Mouse (Mus musculus) lung, embryonic 16.5 days (tissue): ENCODE data around the gene Gcnt2. TPM values are rescaled to one million over a fixed set of nuclear protein-coding genes. Genes with fewer than 3 reads are reported as not detected.

Experiments used
- ATAC-seq: fragments of 200-750 bp; cut with Nextera tagmentation; 2 replicates; pipeline ENCODE4 v1.8.0; 2017; ENCODE audit warnings: low read depth, mild to moderate bottlenecking, moderate library complexity
- H3K27ac ChIP-seq: fragments of 300-500 bp; sonication (generic); 2 replicates; pipeline ENCODE4 v1.5.1; 2014; ENCODE audit warnings: mild to moderate bottlenecking, control low read depth, low read length
- H3K27me3 ChIP-seq: fragments of 300-500 bp; sonication (generic); 2 replicates; pipeline ENCODE4 v1.6.1; 2014; ENCODE audit warnings: low read depth, low read length, mixed read lengths; ENCODE audit not compliant: control insufficient read depth, insufficient read depth
- H3K36me3 ChIP-seq: fragments of 300-500 bp; sonication (generic); 2 replicates; pipeline ENCODE4 v1.6.1; 2014; ENCODE audit warnings: low read length; ENCODE audit not compliant: control insufficient read depth, insufficient read depth
- H3K4me1 ChIP-seq: fragments of 300-500 bp; sonication (generic); replicated peaks from 2 replicates; pipeline ENCODE4 v1.6.1; 2014; ENCODE audit warnings: low read length, mixed read lengths; ENCODE audit not compliant: control insufficient read depth, insufficient read depth
- H3K4me2 ChIP-seq: fragments of 300-500 bp; sonication (generic); 2 replicates; pipeline ENCODE4 v1.6.1; 2014; ENCODE audit warnings: low read depth, low read length, control low read depth
- H3K4me3 ChIP-seq: fragments of 300-500 bp; sonication (generic); 2 replicates; pipeline ENCODE4 v1.5.1; 2014; ENCODE audit warnings: mild to moderate bottlenecking, low read length, control low read depth
- H3K9ac ChIP-seq: fragments of 300-500 bp; sonication (generic); 2 replicates; pipeline ENCODE4 v1.6.1; 2014; ENCODE audit warnings: low read length, control low read depth
- H3K9me3 ChIP-seq: fragments of 300-500 bp; sonication (generic); 2 replicates; pipeline ENCODE4 v1.6.1; 2016; ENCODE audit warnings: low read length; ENCODE audit not compliant: control insufficient read depth
- WGBS: fragments of 180-500 bp; shearing (Covaris S2); extraction: QIAGEN DNeasy Blood & Tissue Kit; methylation state at CpG from one replicate; pipeline ENCODE4 v1.1.7; 2014; 5-methylcytosine and 5-hydroxymethylcytosine counted together
- polyA plus RNA-seq: library from polyadenylated mRNA; unstranded; fragments of >200 nt; fragmentation: Nextera tagmentation; extraction: Ambion mirVana; gene quantifications from 2 replicates; pipeline ENCODE4 v1.2.1, GENCODE M21; 2015

Gene Gcnt2
- polyA plus RNA-seq, 1 experiment from 2014 or later: 4.5 TPM

DNA sequence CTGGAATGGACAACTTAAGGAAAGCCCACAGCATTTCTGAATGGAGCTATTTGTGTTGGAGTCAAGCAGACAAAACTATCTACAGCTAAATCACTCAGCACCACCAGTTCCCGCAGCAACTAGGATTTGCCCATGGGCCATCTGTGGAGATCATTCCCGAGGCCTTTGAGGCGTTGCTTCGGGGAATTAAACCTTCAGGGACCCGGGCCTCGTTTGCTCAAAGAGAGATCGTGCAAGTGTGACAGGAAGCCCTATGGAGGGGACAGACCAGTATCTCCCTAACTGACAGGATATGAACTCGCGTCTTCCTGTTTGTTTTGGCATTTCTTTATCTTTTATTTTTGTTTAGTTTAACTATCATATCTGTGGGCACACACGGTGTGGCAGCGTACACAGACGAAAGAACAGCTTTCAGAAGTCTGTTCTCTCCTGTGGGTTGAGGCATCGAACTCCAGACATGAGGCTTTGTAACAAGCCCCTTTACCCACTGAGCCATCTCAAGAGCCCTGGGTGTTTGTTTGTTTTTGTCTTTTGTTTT is 2.2 kb upstream of the Gcnt2 start:
- H3K4me1 ChIP-seq: peaks cover 5% of the 10 kb centered on the region
- H3K9ac ChIP-seq: no peak overlapping the region
- WGBS: 56% methylated on average over 13 of the region's 13 CpGs
- no peaks in the 10 kb centered on the region for H3K9me3 ChIP-seq
- ATAC-seq: no peak
- no peak overlapping the region for H3K4me2 ChIP-seq
- no peak overlapping the region for H3K4me3 ChIP-seq
- H3K27me3 ChIP-seq: no peaks in the 10 kb centered on the region
- H3K27ac ChIP-seq: no peak overlapping the region
- H3K36me3 ChIP-seq: no peaks in the 10 kb centered on the region

DNA sequence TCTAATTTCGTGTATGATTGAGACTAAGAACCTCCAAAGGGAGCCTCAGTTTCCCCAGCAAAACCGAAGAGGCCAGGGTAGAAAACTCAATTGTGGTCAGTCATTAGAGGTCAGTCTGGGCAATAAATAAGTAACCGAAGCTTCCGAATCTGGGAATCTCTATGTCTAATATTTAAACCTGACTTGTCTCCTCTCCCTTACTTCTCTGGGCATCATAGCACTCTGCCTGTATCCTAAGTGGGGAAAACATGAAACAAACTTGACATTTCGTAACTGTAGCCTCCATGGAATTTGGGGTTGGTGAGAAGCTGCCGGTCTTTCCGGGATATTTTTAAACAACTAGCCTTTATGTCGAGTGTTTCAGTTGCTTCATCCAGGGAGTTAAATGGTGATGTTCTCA is 329 bp upstream of the Gcnt2 start:
- peak overlapping the region; percentile 55 for H3K4me2 ChIP-seq
- H3K9me3 ChIP-seq: no peaks in the 10 kb centered on the region
- H3K9ac ChIP-seq: no peak overlapping the region; the same call in 1 of the 2 replicates
- no peaks in the 10 kb centered on the region for H3K27me3 ChIP-seq
- ATAC-seq: no peak
- peaks cover 5% of the 10 kb centered on the region for H3K4me1 ChIP-seq
- no peaks in the 10 kb centered on the region for H3K36me3 ChIP-seq
- no peak overlapping the region for H3K27ac ChIP-seq
- H3K4me3 ChIP-seq: no peak overlapping the region
- 57% methylated on average over 8 of the region's 8 CpGs for WGBS

DNA sequence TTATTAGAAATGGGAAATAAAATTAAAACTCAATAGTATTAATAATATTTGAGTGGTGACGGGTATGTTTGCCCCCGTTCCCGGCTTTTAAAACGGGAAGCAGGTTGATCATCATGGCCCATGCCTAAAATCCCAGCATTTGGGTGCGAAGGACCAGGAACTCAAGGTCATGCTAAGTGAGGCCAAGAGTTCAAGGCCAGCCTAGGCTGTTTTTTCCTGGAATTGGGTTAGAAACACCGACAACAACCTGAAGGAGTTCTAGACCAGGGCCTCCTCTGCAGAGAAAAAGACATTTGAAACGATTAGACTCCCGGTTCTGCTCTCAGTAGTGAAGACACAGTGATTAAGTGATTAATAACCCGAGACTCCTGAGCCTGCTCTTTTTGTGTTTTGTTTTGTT is 3.5 kb downstream of the Gcnt2 start:
- H3K9me3 ChIP-seq: no peaks in the 10 kb centered on the region
- H3K4me2 ChIP-seq: no peak overlapping the region
- no peak overlapping the region for H3K27ac ChIP-seq
- 88% methylated on average over 9 of the region's 9 CpGs for WGBS
- H3K36me3 ChIP-seq: no peaks in the 10 kb centered on the region
- no peak overlapping the region for H3K4me3 ChIP-seq
- H3K9ac ChIP-seq: no peak overlapping the region
- no peak for ATAC-seq
- H3K4me1 ChIP-seq: peaks cover 3% of the 10 kb centered on the region; the same call in 1 of the 2 replicates
- no peaks in the 10 kb centered on the region for H3K27me3 ChIP-seq

DNA sequence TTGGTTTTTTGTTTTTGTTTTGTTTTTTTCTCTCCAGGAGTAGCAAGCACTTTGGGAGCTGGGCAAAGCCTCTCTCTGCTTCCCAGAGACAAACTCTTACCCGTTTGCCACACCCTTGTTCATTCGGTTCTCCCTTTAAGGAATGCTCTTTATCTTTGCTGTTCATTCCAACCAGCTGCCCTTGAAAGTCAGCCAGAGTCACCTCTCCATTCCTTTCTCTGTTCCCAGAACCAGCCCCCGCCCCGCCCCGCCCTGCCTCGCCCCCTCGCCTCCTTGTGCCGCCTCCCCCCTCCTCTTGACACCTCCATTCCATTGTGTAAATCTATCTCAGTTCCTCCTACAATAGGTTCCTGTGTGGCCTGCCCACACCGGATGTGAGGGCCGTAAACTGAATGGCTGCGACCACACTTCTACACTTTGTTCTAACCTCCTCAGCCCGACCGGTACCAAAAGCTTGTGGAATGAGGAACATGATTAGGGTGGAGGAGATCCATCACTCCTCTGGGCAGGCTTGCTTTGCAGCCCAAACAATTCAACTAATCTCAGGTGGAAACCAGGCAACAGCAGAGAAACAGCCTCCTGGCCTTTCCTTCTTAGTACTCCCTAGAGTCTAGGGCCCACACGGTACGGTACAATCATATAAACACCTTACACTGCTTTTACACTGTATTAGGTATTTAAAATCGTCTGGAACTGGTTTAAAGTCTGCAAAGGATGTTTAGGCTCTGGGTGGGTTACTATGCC is 9.5 kb downstream of the Gcnt2 start:
- Histone ChIP-seq H3K36me3 (no peaks in the 10 kb centered on the region), H3K4me3 (no peak overlapping the region), H3K4me2 (peak overlapping the region; percentile 29; the same call in 1 of the 2 replicates), H3K9me3 (no peaks in the 10 kb centered on the region), H3K27ac (peak overlapping the region; percentile 87), H3K4me1 (peaks cover 7% of the 10 kb centered on the region; the same call in 1 of the 2 replicates), H3K9ac (no peak overlapping the region), H3K27me3 (no peaks in the 10 kb centered on the region)
- 13% methylated on average over 16 of the region's 16 CpGs for WGBS
- peak; percentile 80 for ATAC-seq

DNA sequence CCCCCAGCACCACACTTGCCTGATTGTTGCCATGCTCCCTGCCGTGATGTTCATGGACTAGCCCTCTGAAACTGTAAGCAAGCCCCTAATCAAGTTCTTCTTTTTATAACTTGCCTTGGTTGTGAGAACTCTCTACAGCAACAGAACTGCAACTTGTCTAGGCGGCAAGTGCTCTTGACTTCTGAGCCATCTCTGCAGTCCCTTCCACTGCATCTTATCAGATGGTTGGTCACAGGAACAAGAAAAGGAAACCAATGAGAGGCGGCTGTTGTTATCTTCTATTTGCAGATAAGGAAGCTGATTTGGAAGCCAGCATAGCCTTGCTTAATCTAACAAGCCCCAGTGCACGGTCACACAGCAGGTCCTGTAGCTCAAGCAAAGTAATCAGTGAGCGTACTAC is 14.5 kb downstream of the Gcnt2 start:
- no peak overlapping the region for H3K4me2 ChIP-seq
- H3K27me3 ChIP-seq: no peaks in the 10 kb centered on the region
- H3K9ac ChIP-seq: no peak overlapping the region
- no peak overlapping the region for H3K27ac ChIP-seq
- no peak overlapping the region for H3K4me3 ChIP-seq
- H3K9me3 ChIP-seq: no peaks in the 10 kb centered on the region
- WGBS: 41% methylated on average over 5 of the region's 5 CpGs
- no peak for ATAC-seq
- no peaks in the 10 kb centered on the region for H3K36me3 ChIP-seq
- H3K4me1 ChIP-seq: peaks cover 3% of the 10 kb centered on the region; the same call in 1 of the 2 replicates

DNA sequence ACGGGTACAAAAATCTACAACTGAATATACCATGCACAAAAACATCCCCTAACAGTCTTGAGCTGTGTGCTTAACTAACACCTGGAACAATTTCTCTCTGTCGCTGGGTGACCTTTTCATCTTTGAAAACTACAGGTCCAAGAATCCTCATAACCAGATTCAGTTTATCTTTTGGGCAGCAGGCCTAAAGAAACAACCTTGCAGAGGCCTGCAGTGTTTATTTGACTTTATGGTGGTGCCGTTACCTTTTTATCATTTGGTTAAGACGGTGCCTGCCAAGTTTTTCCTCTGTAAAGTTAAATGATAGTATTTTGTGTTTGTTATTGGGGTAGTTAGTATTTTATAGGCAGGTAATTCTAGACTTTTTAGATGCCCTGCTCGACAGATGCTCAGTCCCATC is 15.9 kb downstream of the Gcnt2 start:
- H3K27me3 ChIP-seq: no peaks in the 10 kb centered on the region
- ATAC-seq: no peak
- WGBS: 48% methylated on average over 5 of the region's 5 CpGs

DNA sequence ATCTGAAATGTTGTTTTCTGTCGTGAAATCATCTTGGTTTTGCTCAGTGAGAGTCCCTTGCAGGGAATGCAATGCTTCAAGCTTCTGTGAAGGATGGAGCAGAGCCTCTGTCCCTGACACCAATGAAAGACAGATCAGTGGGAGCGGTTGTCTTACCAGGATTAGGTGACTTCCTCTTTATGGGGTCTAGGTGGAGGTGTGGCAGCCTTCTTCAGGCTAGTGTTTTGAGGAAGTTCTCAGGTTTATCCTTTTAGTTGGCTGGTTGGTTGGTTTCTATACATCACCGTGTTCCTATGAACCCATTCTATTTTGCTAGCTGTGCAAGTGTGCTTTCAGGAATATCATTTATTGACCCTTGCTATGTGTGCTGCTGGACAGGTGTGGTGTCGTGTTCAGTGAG is 18.0 kb downstream of the Gcnt2 start:
- Histone ChIP-seq H3K36me3 (no peaks in the 10 kb centered on the region), H3K4me1 (no peaks in the 10 kb centered on the region), H3K27ac (no peak overlapping the region), H3K27me3 (no peaks in the 10 kb centered on the region), H3K9me3 (no peaks in the 10 kb centered on the region), H3K4me3 (no peak overlapping the region), H3K9ac (no peak overlapping the region), H3K4me2 (no peak overlapping the region)
- WGBS: 82% methylated on average over 4 of the region's 4 CpGs
- no peak for ATAC-seq

More for the DNA sequence above, 15.9 kb downstream of the Gcnt2 start:
- H3K36me3 ChIP-seq: no peaks in the 10 kb centered on the region
- no peak overlapping the region for H3K4me3 ChIP-seq
- H3K4me1 ChIP-seq: no peaks in the 10 kb centered on the region
- H3K4me2 ChIP-seq: no peak overlapping the region
- no peaks in the 10 kb centered on the region for H3K9me3 ChIP-seq
- H3K9ac ChIP-seq: no peak overlapping the region
- H3K27ac ChIP-seq: no peak overlapping the region

DNA sequence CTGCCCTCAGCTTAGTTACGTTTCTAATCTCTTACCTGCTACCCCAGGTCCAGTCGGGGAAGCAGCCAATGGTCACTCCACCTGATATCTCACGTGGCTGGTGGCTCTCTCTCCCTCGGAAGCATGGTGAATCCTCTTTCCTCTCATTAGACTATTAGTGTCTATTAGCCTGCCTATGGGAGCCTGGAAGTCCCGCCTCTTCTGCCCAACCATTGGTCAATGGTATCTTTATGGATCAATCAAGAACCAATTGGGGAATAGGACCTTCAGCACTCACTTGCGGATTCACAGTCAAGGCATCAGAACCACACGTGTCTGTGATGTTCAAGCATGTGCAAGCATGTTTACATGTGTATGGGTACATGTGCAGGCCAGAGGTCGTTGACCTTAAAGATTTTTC is 21.0 kb downstream of the Gcnt2 start:
- Histone ChIP-seq H3K4me3 (no peak overlapping the region), H3K27ac (no peak overlapping the region), H3K27me3 (no peaks in the 10 kb centered on the region), H3K4me1 (no peaks in the 10 kb centered on the region), H3K9ac (no peak overlapping the region), H3K4me2 (no peak overlapping the region), H3K36me3 (no peaks in the 10 kb centered on the region), H3K9me3 (no peaks in the 10 kb centered on the region)
- no peak for ATAC-seq
- 76% methylated on average over 8 of the region's 8 CpGs for WGBS

DNA sequence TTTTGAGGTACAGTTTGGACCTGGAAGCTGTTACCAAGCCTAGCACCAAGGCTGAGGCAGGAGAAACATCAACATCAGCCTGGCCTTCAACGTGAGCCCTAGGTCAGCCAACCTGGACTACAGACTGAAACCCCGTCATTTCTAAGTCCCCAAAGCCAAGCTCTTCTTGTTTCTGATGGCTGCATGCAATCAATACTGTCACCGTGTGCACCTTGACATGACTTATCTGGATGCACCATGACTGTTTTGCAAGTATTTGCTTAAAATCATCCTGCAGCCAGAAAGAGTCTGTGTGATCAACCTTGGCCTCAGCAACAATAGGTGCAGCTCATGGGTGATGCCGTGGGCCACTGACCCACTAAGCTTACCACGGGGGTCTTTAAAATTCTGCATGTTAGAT is 23.1 kb downstream of the Gcnt2 start:
- Histone ChIP-seq H3K4me1 (peaks cover 12% of the 10 kb centered on the region), H3K9me3 (no peaks in the 10 kb centered on the region), H3K9ac (no peak overlapping the region), H3K27me3 (peaks cover under 1% of the 10 kb centered on the region; the same call in 1 of the 2 replicates), H3K4me3 (no peak overlapping the region), H3K27ac (no peak overlapping the region), H3K4me2 (no peak overlapping the region), H3K36me3 (no peaks in the 10 kb centered on the region)
- ATAC-seq: no peak
- WGBS: 74% methylated on average over 5 of the region's 5 CpGs
